Comparison of ENCODE assay signal across 17 mouse cellular contexts in the genomic region with DNA sequence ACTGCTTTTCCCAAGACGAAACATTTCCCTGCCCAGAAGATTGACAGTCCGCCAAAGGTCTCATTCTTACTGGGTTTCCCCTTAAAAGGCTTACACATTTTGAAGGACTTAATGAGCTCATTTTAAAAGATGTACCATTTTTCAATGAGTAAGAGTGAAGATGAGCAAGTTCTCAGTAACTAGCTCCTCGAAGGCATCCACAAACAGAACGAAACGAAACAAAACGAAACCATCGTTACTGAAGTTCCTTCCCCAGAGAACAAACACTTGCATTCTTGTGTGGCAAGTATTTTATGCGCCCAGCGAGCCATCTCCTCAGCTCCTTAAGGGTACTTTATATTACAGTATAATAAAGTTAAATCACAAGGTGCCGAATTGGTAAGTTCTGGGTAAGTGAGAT.
"Had no signal": no experiment of that assay in that cellular context is flagged by ENCODE, and none has a peak within 500 bp of the region (broad histone marks: within the 10 kb centered on the region; RNA-seq: fewer than 3 reads in every experiment).

No protein-coding gene starts in this region.

- H3K4me2 ChIP-seq: neural tube, embryonic 12.5 days; neural tube, embryonic 13.5 days; neural tube, embryonic 15.5 days; stomach, embryonic 15.5 days had no signal

- H3K27me3 ChIP-seq: neural tube, embryonic 12.5 days; neural tube, embryonic 13.5 days; neural tube, embryonic 15.5 days; stomach, embryonic 15.5 days had no signal

- H3K9ac ChIP-seq: neural tube, embryonic 12.5 days; neural tube, embryonic 13.5 days; neural tube, embryonic 15.5 days; stomach, embryonic 15.5 days had no signal

- DNase-seq: retina, postnatal 1 day; right cerebral cortex, adult 18-20 months; right cerebral cortex, postnatal 14 days; right cerebral cortex, postnatal 25 days; right cerebral cortex, postnatal 4 days; spleen, adult 18-20 months; thymus, adult 18-20 months; thymus, adult 2 months; thymus, postnatal 14 days; thymus, postnatal 25 days; thymus, postnatal 36 days; thymus, postnatal 4 days had no signal

- H3K9me3 ChIP-seq: neural tube, embryonic 12.5 days; neural tube, embryonic 13.5 days; neural tube, embryonic 15.5 days; stomach, embryonic 15.5 days had no signal

- H3K27ac ChIP-seq: neural tube, embryonic 12.5 days; neural tube, embryonic 13.5 days; neural tube, embryonic 15.5 days; stomach, embryonic 15.5 days; stomach, postnatal 0 days had no signal

- H3K4me3 ChIP-seq: neural tube, embryonic 12.5 days; neural tube, embryonic 13.5 days; neural tube, embryonic 15.5 days; stomach, embryonic 15.5 days had no signal

- H3K4me1 ChIP-seq: neural tube, embryonic 12.5 days; neural tube, embryonic 13.5 days; neural tube, embryonic 15.5 days; stomach, embryonic 15.5 days had no signal
